Mouse (Mus musculus) layer of hippocampus, adult 2 months (tissue): ENCODE measurements around the gene Myoc. TPM values are rescaled to one million over a fixed set of nuclear protein-coding genes. Genes with fewer than 3 reads are reported as not detected.
"Not testable (repeated sequence)": the region's sequence is repeated elsewhere in the genome, so short reads cannot be mapped to it uniquely, and the experiment has no call there.

Experiments used
- DNase-seq, 2 experiments: peaks; one replicate each; pipeline ENCODE4 v3.0.0; 2022; ENCODE audit warnings: low spot score in 2 of 2
- H3K27ac ChIP-seq: fragments of 200-600 bp; 2 replicates; pipeline ENCODE4 v1.8.1; 2022
- H3K4me3 ChIP-seq: fragments of 200-600 bp; 2 replicates; pipeline ENCODE4 v1.8.1; 2022; ENCODE audit warnings: mild to moderate bottlenecking
- CTCF ChIP-seq: fragments of 200-600 bp; conservative IDR thresholded peaks from 2 replicates; pipeline ENCODE4 v1.8.1; 2022; ENCODE audit warnings: antibody characterized with exemption, mild to moderate bottlenecking, moderate library complexity
- long read RNA-seq, 2 experiments: library from polyadenylated mRNA; stranded (forward); transcript quantifications; one replicate each; pipeline ENCODE4 v2.0.0; 2021; ENCODE audit warnings: borderline mapping rate in 2 of 2
- total RNA-seq, 2 experiments: library from RNA; stranded (reverse); gene quantifications; 2 replicates each; pipeline ENCODE4 v1.2.3; 2021

Gene Myoc
- total RNA-seq, result 1 to 10 TPM; 4.1 TPM
- long read RNA-seq, experiment 1, partial matches to known transcripts, result 2 of 5 reads
- long read RNA-seq, experiment 1, other reads (novel, unspliced or antisense), result 1 of 5 reads
- long read RNA-seq, experiment 2, partial matches to known transcripts, result 0 of 1 reads
- long read RNA-seq, experiment 2, other reads (novel, unspliced or antisense), result 0 of 1 reads

DNA sequence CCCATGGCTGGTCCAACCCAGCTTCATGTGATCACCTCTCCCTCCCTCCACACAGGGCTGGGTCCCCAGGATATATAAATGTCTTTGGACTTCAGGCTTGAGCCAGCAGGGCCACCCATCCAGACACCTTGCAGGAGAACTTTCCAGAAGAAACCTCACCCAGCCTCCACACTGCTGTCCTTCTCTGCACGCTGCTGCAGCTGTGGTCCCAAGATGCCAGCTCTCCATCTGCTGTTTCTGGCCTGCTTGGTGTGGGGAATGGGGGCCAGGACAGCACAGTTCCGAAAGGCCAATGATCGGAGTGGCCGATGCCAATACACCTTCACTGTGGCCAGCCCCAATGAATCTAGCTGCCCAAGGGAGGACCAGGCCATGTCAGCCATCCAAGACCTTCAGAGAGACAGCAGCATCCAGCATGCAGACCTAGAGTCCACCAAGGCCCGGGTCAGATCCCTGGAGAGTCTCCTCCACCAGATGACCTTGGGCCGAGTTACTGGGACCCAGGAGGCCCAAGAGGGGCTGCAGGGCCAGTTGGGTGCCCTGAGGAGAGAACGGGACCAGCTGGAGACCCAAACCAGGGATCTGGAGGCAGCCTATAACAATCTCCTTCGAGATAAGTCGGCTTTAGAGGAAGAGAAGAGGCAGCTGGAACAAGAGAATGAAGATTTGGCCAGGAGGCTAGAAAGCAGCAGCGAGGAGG is at the start of gene Myoc:
Gene Myoc (plus strand): TSS at position 105 of the 700 bp plus-strand sequence.
- DNase-seq, result no peak
- Histone ChIP-seq H3K27ac (no peak within 1 kb of the TSS), H3K4me3 (no peak within 1 kb of the TSS)
- no peak for TF ChIP-seq CTCF

- Histone ChIP-seq H3K4me3 (no peak overlapping the region), H3K27ac (peak overlapping the region; percentile 44)
- peak in 1 of 2 experiments; percentile 32 for DNase-seq
- TF ChIP-seq CTCF, result no peak
Measured at GRCm38 (mm10) chr1:162589443-162589842, 49.5 kb upstream of the Myoc start.

- Histone ChIP-seq H3K27ac (no peak overlapping the region), H3K4me3 (no peak overlapping the region)
- no peak for DNase-seq
- no peak for TF ChIP-seq CTCF
Measured at GRCm38 (mm10) chr1:162590415-162590997, 48.4 kb upstream of the Myoc start.

- TF ChIP-seq CTCF, result no peak
- Histone ChIP-seq H3K27ac (no peak overlapping the region), H3K4me3 (no peak overlapping the region)
- no peak for DNase-seq
Measured at GRCm38 (mm10) chr1:162597379-162598102, 41.4 kb upstream of the Myoc start.

DNA sequence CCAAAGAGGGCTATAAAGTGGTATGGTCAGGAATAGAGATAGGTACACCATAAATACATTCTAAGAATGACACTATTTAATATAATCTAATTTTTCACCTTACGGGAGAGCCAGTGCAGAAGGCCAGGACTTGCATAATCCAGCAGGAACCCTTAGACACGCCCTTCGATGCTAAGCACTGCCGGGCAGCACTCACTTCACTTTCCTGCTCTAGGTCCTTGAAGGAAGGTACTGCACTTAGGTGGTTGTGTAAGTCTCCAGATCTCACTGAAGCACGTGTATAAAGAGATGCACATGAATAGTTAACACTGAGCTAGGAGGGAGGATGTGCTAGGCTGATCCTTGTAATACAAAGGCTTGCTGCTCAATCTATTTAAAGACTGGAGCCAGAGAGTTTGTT is 39.3 kb upstream of the Myoc start:
- Histone ChIP-seq H3K27ac (no peak overlapping the region), H3K4me3 (no peak overlapping the region)
- DNase-seq, result no peak
- TF ChIP-seq CTCF, result no peak

GRCm38 (mm10) chr1:162601288-162601687 is 37.7 kb upstream of the Myoc start:
- H3K27ac ChIP-seq, result no peak overlapping the region
- no peak for DNase-seq
- TF ChIP-seq CTCF, result no peak
- no peak overlapping the region for H3K4me3 ChIP-seq

GRCm38 (mm10) chr1:162608127-162608526 is 30.8 kb upstream of the Myoc start:
- H3K4me3 ChIP-seq, result no peak overlapping the region
- no peak for DNase-seq
- H3K27ac ChIP-seq, result no peak overlapping the region
- TF ChIP-seq CTCF, result no peak

DNA sequence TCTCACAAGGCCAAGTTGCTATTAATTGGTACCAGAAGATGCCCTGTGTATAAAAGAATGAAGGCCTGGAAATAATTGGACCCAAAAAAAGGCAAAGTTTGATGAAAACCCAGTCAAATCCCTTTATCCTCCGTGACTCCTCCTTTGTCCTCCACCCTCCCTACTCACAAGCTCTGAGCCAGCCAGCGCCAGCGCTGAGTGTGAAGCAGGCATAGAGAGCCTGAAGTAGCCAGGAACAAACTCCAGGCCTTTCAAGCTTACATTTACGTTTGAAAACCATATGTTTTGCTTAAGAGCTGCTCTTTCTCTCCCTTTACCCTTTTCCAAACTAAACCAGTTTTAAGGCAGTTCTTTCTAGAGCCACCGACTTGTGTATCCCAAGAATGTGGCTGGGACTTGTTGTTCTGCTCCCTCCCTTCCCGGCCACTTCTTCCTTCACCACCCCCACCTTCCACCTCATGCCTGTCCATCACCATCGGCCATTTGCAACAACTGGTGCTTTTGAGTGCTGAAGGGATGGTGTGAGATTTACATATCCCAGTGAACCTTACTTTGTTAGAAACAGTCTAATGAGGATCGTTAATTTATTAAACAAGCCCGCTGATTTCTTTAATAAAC is 29.2 kb upstream of the Myoc start:
- no peak for DNase-seq
- Histone ChIP-seq H3K27ac (no peak overlapping the region), H3K4me3 (no peak overlapping the region)
- TF ChIP-seq CTCF, result no peak

DNA sequence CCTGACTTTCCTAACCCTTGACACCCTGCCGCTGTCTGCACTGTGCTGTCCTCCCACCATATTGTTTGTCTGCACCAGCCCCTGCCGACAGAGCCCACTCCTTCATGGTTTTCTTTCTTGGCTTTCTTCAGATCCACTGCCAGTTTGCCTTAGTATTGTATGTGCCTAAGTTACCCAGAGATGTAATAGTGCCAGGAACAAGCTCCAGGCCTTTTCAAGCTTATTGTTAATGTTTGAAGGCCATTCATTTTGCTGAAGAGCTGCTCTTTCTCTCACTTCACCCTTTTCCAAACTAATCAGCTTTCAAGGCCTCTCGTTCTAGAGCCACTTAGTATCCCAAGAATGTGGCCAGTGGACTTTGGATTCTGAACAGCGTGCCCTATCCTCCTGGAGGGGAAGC is 27.8 kb upstream of the Myoc start:
- Histone ChIP-seq H3K27ac (no peak overlapping the region), H3K4me3 (no peak overlapping the region)
- no peak for DNase-seq
- no peak for TF ChIP-seq CTCF

DNA sequence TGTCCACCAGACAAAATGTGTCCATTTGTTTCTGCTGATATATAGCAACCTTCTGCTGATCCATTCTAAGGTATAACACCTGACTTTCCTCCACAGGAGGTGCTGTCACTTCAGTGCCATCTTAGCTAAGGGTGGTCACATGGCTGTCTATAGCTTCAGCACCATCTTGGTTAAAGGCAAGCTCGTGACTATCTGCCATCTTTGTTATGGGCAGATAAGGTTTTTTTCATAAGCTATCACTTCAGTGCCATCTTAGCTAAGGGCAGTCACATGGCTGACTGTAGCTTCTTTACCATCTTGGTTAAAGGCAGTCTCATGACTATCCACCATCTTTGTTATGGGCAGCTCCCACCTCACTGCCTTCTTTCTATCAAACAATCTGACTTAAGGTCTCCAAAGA is 23.4 kb upstream of the Myoc start:
- no peak for TF ChIP-seq CTCF
- DNase-seq, result peak in 1 of 2 experiments; percentile 14

GRCm38 (mm10) chr1:162620487-162620886 is 18.5 kb upstream of the Myoc start:
- no peak overlapping the region for H3K27ac ChIP-seq
- DNase-seq, result no peak
- peak; percentile 66 for TF ChIP-seq CTCF
- H3K4me3 ChIP-seq, result no peak overlapping the region

More for the DNA sequence above, 23.4 kb upstream of the Myoc start:
- Histone ChIP-seq H3K4me3 (no peak overlapping the region), H3K27ac (no peak overlapping the region)

GRCm38 (mm10) chr1:162623895-162624294 is 15.1 kb upstream of the Myoc start:
- H3K4me3 ChIP-seq, result no peak overlapping the region
- no peak overlapping the region for H3K27ac ChIP-seq
- TF ChIP-seq CTCF, result no peak
- DNase-seq, result no peak

GRCm38 (mm10) chr1:162625229-162625628 is 13.7 kb upstream of the Myoc start:
- no peak overlapping the region for H3K27ac ChIP-seq
- DNase-seq, result no peak
- TF ChIP-seq CTCF, result no peak; the same call in 1 of the 2 replicates
- no peak overlapping the region for H3K4me3 ChIP-seq

- not testable (repeated sequence) for H3K4me3 ChIP-seq, DNase-seq, H3K27ac ChIP-seq
Measured at GRCm38 (mm10) chr1:162627821-162628220, 11.1 kb upstream of the Myoc start.

GRCm38 (mm10) chr1:162628326-162628725 is 10.6 kb upstream of the Myoc start:
- not testable (repeated sequence) for DNase-seq, H3K27ac ChIP-seq, H3K4me3 ChIP-seq

DNA sequence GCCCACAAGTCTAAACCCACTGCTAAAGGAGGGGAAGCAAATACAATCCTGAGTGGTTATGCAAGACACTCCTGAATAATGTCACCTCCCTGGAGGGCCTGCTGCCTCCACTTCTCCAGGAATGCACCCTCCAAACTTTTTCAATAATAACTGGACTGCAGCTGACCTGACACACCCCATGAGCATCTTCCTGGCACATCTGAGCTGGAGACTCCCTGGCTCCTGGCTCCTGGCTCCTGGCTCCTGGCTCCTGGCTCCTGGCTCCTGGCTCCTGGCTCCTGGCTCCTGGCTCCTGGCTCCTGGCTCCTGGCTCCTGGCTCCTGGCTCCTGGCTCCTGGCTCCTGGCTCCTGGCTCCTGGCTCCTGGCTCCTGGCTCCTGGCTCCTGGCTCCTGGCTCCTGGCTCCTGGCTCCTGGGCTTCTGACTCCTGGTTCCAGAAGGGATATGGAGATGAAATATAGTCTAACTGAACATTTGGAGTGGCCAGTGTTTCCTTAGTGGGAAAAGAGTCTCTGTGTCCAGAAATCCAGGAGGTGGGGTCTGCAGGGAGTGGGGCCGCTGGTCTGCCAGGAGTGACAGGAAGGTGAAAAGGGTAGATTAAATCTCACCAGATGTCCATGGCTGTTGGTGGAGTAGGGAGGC is 3.5 kb upstream of the Myoc start:
- H3K27ac ChIP-seq, H3K4me3 ChIP-seq, DNase-seq: not testable (repeated sequence)
